Mouse (Mus musculus) testis, adult 2 months (tissue): ENCODE measurements at regions not wholly inside any gene's neighbourhood (a gene's known extent, or its start where the extent isn't known, plus 50 kb on each side); places are given as distances from the start of the nearest gene placed in this dataset.

Experiments used
- CTCF ChIP-seq: fragments of 200-500 bp; IDR thresholded peaks from 2 replicates; pipeline ENCODE4 v1.5.1; 2012; ENCODE audit warnings: low read depth, mild to moderate bottlenecking, inconsistent platforms, low read length, moderate library complexity; ENCODE audit not compliant: control insufficient read depth, insufficient read depth, insufficient replicate concordance
- POLR2A ChIP-seq: fragments of 200-500 bp; IDR thresholded peaks from 2 replicates; pipeline ENCODE4 v1.6.1; 2012; ENCODE audit warnings: low read depth, mild to moderate bottlenecking, inconsistent platforms, low read length, moderate library complexity; ENCODE audit not compliant: control insufficient read depth

DNA sequence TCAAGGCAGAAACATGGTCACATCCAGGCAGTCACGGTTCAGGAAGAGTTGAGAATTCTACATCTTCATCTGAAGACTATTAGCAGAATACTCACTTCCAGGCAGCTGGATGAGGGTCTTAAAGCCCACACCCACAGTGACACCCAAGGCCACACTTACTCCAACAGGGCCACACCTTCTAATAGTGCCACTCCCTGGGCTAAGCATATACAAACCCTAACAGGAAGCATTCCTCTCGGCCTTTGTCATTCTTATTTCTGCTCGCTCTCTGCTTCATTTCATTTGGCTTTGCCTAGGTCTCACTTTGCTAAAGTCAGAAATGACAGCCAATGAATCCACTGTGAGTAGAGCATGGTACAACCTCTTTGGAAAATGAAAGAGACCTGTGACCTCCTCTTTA lies 100.4 kb upstream of the Zfp648 start:
- TF ChIP-seq CTCF (no peak), POLR2A (no peak)
